Mouse (Mus musculus): ENCODE data around the gene Gstt4. TPM values are rescaled to one million over a fixed set of nuclear protein-coding genes. Genes with fewer than 3 reads are reported as not detected.
A peak's percentile ranks its signal among the peaks of the same experiment; 100 is the strongest.
"Not testable (repeated sequence)": the region's sequence is repeated elsewhere in the genome, so short reads cannot be mapped to it uniquely, and the experiment has no call there.

Gene Gstt4
- polyA plus RNA-seq, 1 experiment from 2014 or later, result not detected

DNA sequence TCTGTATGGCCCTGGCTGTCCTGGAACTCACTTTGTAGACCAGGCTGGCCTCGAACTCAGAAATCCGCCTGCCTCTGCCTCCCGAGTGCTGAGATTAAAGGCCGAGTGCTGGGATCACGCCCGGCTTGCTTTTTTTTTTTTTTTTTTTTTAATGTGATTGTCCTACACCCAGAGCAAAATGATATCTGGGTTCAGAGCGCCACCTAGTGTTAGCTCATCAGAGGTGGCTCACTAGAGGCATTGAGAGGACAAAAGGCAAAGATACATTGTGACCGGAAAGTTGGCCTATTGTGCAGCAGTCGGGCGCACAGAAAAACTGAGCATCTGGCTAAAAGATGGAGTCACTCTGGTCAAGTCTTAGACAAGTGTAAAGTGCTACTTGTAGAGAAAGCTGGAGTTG lies 31.1 kb upstream of the Gstt4 start:
- no peak overlapping the region for H3K4me2 ChIP-seq
- WGBS, result 29% methylated on average over 10 of the region's 10 CpGs
- H3K9ac ChIP-seq, result no peak overlapping the region
- no peaks in the 10 kb centered on the region for H3K27me3 ChIP-seq
- ATAC-seq (ENCODE audit: insufficient number of reproducible peaks, insufficient read depth, low FRiP score, low TSS enrichment, low read depth), result no peak
- H3K4me1 ChIP-seq, result peaks cover 24% of the 10 kb centered on the region
- H3K27ac ChIP-seq, result no peak overlapping the region
- no peak overlapping the region for H3K4me3 ChIP-seq
- peaks cover 18% of the 10 kb centered on the region for H3K36me3 ChIP-seq
- no peaks in the 10 kb centered on the region for H3K9me3 ChIP-seq

DNA sequence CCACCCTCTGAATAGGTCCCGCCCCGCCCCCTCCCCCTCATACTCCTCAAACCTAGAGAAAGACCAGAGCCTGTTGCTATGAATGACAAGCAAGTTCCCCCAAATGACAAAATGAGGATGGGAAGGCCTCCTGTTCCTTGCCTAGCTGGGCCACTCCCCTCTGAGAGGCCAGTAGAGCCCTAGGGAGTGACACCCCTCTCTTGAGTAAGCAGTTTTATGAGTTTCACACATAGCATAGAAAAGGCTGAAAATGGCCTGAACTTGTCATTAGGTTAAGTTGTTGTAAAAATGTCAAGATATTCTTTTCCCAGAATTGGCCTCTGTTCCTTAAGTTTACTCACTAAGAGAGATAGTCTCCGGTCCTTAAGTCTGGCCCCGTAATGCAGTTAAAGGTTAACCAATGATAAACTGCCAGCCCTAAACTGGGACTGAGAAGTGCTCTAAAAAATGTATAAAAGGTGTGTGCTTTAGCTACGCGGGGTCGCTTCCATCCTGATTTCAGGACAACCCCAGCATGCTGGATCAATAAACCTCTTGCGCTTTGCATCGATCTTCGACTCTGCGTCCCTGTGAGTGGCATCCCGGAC lies 30.3 kb upstream of the Gstt4 start:
- 94% methylated on average over 12 of the region's 12 CpGs for WGBS
- no peak for ATAC-seq (ENCODE audit: insufficient number of reproducible peaks, insufficient read depth, low FRiP score, low TSS enrichment, low read depth)
- Histone ChIP-seq H3K4me2 (no peak overlapping the region), H3K9me3 (no peaks in the 10 kb centered on the region), H3K4me3 (no peak overlapping the region), H3K4me1 (peaks cover 16% of the 10 kb centered on the region), H3K9ac (no peak overlapping the region), H3K36me3 (peaks cover 10% of the 10 kb centered on the region), H3K27ac (no peak overlapping the region), H3K27me3 (no peaks in the 10 kb centered on the region)

DNA sequence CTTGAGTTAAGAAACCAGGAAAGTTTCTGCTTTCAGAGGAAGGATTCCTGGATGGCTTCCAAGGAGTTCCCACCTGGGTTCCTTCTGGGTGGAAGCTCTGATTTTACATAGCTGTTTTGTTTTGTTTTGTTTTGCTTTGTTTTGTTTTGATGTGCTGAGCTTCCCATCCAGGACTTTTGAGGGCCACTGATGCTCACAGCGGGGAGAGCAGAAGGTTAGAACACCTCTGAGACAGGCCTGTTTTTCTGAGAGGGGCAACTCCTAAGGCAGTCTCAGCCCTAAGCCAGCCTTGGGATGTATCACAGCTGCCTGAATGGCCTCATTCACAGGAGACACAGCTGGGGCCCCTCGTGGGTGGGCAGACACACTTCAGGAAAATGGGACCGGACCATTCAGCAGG lies 29.3 kb upstream of the Gstt4 start:
- no peak for ATAC-seq (ENCODE audit: insufficient number of reproducible peaks, insufficient read depth, low FRiP score, low TSS enrichment, low read depth)
- no peaks in the 10 kb centered on the region for H3K9me3 ChIP-seq

DNA sequence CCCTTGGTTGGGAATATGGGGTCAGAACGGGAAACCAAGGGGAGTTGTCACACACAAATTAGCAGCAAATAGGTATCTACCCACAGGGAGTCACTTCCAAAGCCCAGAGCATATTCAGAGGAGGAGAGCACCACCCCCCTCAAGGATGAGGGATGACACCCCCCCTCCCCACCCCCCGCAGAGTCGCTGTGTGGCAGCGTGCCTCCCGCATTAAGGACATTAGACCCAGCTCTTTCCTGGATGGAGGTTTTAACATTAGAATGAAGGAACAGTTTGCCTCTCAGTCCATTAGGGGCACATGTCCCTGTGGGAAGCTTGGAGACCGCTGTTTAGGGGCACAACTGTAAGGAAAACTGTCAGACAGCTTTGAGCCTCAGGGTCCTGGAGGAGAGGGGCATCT lies 28.7 kb upstream of the Gstt4 start:
- Histone ChIP-seq H3K4me2 (peak overlapping the region; percentile 22; the same call in 1 of the 2 replicates), H3K4me1 (peaks cover 14% of the 10 kb centered on the region), H3K9me3 (no peaks in the 10 kb centered on the region), H3K4me3 (no peak overlapping the region), H3K27ac (peak overlapping the region; percentile 62), H3K27me3 (no peaks in the 10 kb centered on the region), H3K9ac (no peak overlapping the region), H3K36me3 (no peaks in the 10 kb centered on the region)
- no peak for ATAC-seq (ENCODE audit: insufficient number of reproducible peaks, insufficient read depth, low FRiP score, low TSS enrichment, low read depth)
- 6% methylated on average over 6 of the region's 6 CpGs for WGBS

More for the DNA sequence above, 29.3 kb upstream of the Gstt4 start:
- H3K27me3 ChIP-seq, result no peaks in the 10 kb centered on the region
- H3K4me3 ChIP-seq, result no peak overlapping the region
- H3K4me2 ChIP-seq, result 0 out of 2 replicates have a peak overlapping the region, but pooled peaks have one; percentile 22
- peaks cover under 1% of the 10 kb centered on the region; the same call in 1 of the 2 replicates for H3K36me3 ChIP-seq
- no peak overlapping the region for H3K9ac ChIP-seq
- H3K4me1 ChIP-seq, result peaks cover 14% of the 10 kb centered on the region
- peak overlapping the region; percentile 62 for H3K27ac ChIP-seq
- WGBS, result 37% methylated on average over 3 of the region's 3 CpGs

DNA sequence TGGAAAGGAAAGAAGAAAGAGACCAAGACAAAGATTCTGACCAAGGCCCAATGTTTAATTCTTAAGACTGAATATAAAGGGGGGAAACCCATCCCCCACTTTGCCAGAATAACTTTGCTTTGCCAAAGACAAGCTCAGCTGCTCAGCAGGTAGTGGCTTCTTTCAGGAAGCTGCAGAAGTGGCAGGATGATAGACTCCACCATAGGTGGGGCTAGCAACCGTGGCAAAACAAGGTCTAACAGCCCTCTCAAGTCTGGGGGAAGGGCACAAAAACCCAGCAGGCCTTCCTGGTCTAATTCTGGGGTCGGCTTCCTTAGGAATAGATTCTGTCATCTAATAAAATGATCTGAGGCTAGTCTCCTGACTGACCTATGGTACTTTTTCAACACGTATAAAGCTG lies 26.0 kb upstream of the Gstt4 start:
- Histone ChIP-seq H3K4me1 (peaks cover 14% of the 10 kb centered on the region), H3K4me2 (no peak overlapping the region), H3K27ac (no peak overlapping the region), H3K9ac (no peak overlapping the region), H3K4me3 (no peak overlapping the region), H3K36me3 (no peaks in the 10 kb centered on the region), H3K9me3 (no peaks in the 10 kb centered on the region), H3K27me3 (no peaks in the 10 kb centered on the region)
- ATAC-seq (ENCODE audit: insufficient number of reproducible peaks, insufficient read depth, low FRiP score, low TSS enrichment, low read depth), result no peak
- WGBS, result 26% methylated on average over 3 of the region's 3 CpGs

DNA sequence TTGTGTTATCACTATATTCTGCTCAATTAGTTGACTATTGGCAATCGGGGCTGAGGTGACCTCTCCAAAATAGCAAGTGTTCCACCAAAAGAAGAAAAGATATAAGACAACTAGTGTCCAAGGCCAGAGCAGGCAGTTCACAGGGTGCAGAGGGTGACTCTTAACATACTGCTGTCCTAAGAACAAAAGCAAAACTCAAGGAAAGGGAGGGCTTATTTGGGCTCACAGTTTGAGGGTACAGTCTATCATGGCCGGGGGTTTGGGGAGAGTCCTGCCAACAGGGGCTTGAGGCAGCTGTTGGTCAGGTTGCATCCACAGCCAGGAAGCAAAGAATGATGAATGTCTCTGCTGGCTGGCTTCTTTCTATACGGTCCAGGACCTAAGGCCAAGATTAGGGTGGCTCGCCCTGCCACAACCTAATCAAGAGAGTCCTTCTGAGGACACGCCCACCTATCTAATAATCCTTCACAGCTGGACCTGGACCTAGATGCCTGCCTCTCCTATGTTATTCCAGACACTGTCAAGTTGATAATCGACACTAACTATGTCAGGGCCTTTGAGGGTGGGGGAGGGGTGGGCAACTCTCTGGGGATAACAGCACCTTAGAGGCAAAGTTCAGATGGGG lies 23.1 kb upstream of the Gstt4 start:
- H3K9ac ChIP-seq, result no peak overlapping the region
- no peak overlapping the region for H3K27ac ChIP-seq
- no peaks in the 10 kb centered on the region for H3K4me1 ChIP-seq
- no peak overlapping the region for H3K4me3 ChIP-seq
- H3K27me3 ChIP-seq, result no peaks in the 10 kb centered on the region
- ATAC-seq (ENCODE audit: insufficient number of reproducible peaks, insufficient read depth, low FRiP score, low TSS enrichment, low read depth), result no peak
- no peak overlapping the region for H3K4me2 ChIP-seq
- 73% methylated on average over 6 of the region's 6 CpGs for WGBS
- H3K9me3 ChIP-seq, result no peaks in the 10 kb centered on the region
- no peaks in the 10 kb centered on the region for H3K36me3 ChIP-seq

DNA sequence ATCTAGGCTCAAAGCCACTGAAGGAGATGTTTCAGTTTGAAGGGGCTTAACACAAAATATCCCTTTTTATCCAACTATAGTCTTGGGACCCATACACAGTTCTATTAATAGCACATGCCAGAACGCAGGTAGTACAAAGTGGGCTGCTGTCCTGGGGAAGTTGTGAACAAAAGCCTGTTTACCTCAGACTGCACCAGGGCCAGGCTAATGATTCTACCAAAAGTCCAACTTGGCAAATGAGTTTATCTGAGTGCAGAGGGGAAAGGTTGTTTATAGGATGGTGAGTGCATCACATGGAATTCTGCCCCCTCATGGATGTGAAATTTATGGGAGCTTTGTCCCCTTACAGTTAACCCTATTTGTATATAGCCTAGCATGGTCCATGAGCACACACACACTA lies 22.5 kb upstream of the Gstt4 start:
- Histone ChIP-seq H3K27me3 (no peaks in the 10 kb centered on the region), H3K4me1 (no peaks in the 10 kb centered on the region), H3K9ac (no peak overlapping the region), H3K4me3 (no peak overlapping the region), H3K4me2 (no peak overlapping the region), H3K36me3 (no peaks in the 10 kb centered on the region), H3K27ac (no peak overlapping the region), H3K9me3 (no peaks in the 10 kb centered on the region)
- no peak for ATAC-seq (ENCODE audit: insufficient number of reproducible peaks, insufficient read depth, low FRiP score, low TSS enrichment, low read depth)
- WGBS, result 75% methylated on average over 1 of the region's 1 CpGs

- H3K4me3 ChIP-seq; H3K4me1 ChIP-seq; H3K27ac ChIP-seq; H3K4me2 ChIP-seq; H3K27me3 ChIP-seq; ATAC-seq (ENCODE audit: insufficient number of reproducible peaks, insufficient read depth, low FRiP score, low TSS enrichment, low read depth); H3K9me3 ChIP-seq; H3K36me3 ChIP-seq; H3K9ac ChIP-seq: not testable (repeated sequence)
- WGBS, result 83% methylated on average over 6 of the region's 6 CpGs
Measured at GRCm38 (mm10) chr10:75843898-75844297, 21.6 kb upstream of the Gstt4 start.

GRCm38 (mm10) chr10:75839092-75839491 lies 16.7 kb upstream of the Gstt4 start:
- no peak for ATAC-seq (ENCODE audit: insufficient number of reproducible peaks, insufficient read depth, low FRiP score, low TSS enrichment, low read depth)
- Histone ChIP-seq H3K36me3 (no peaks in the 10 kb centered on the region), H3K9ac (no peak overlapping the region), H3K4me2 (no peak overlapping the region), H3K4me3 (no peak overlapping the region), H3K4me1 (peaks cover 41% of the 10 kb centered on the region), H3K27me3 (peaks cover 6% of the 10 kb centered on the region; the same call in 1 of the 2 replicates), H3K9me3 (no peaks in the 10 kb centered on the region), H3K27ac (no peak overlapping the region)
- 85% methylated on average over 10 of the region's 10 CpGs for WGBS

DNA sequence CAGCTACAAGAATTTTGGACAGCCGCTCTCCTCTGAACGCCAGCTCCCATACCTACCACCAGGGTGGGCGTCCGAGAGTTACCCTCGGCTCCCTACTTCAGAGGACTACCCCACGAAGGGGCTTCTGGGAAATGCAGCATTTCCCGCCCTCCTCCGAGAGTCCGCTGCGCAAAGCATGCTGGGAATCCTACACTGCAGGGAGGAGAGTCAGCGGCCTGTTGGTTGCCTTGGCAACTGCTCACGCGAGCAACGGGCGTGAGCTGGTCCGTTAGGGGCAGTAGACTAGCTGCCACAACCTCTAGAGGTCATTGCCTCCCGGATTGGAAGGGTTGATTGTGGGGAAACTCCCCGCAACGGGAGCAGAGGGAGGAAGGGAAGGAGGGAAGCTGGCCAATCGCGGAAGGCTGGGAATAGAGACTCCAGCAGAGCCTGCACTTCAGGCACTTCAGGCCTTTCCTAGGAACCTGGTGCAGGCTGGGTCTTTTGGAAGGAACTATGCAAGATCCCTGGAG lies 15.0 kb upstream of the Gstt4 start, which contains the start of gene Gstt2:
Gene Gstt2, minus strand, starts transcription at position 177 of the 512 bp plus-strand sequence.
- H3K36me3 ChIP-seq, result no peaks in the 10 kb centered on the region
- peak within 1 kb of the TSS; percentile 63 for H3K4me2 ChIP-seq
- ATAC-seq (ENCODE audit: insufficient number of reproducible peaks, insufficient read depth, low FRiP score, low TSS enrichment, low read depth), result peak; percentile 87
- H3K27me3 ChIP-seq, result peaks cover 19% of the 10 kb centered on the region; the same call in 1 of the 2 replicates
- WGBS, result under 1% methylated on average over 21 of the region's 21 CpGs
- no peaks in the 10 kb centered on the region for H3K9me3 ChIP-seq
- H3K4me1 ChIP-seq, result peaks cover 49% of the 10 kb centered on the region
- peak within 1 kb of the TSS; percentile 72 for H3K9ac ChIP-seq
- peak within 1 kb of the TSS; percentile 90 for H3K27ac ChIP-seq
- peak within 1 kb of the TSS; percentile 50 for H3K4me3 ChIP-seq

DNA sequence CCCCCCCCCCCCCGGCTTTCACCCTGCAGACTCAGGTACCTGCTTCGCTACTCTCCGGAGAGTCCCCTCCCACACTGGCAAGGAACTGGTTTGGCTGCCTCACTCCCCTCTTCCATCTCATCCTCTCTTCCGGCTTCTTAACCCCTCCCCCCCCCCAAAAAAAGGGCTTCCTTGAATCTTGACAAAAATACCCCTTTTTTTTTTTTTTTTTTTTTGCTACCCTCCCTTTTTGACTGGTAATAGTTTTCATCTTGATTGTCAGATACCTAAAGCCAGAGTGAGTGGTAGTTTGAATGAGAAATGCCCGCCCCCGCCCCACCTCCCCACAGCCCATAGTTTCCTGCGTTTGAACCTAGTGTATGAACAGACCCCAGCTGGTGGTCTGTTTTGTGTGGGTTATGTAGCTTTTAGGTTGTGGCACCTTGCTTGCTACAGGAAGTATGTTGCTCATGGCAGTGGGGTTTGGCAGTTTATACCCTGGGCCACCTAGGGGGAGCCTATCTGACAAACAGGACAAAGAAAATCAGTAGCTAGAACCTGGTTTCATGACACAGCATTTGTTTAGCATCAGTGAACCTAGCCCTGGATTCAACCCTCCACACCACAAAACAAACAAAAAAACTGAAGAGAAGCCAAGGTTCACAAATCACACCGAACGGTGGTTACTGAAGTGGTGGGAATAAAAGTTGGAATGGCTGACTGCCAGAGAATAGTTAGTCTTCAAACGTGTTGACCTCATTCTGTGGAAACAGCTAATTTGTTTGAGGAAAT lies 13.6 kb upstream of the Gstt4 start:
- no peaks in the 10 kb centered on the region for H3K9me3 ChIP-seq
- H3K27ac ChIP-seq, result 0 out of 2 replicates have a peak overlapping the region, but pooled peaks have one; percentile 90
- H3K9ac ChIP-seq, result no peak overlapping the region
- H3K4me2 ChIP-seq, result peak overlapping the region; percentile 75
- H3K4me1 ChIP-seq, result peaks cover 49% of the 10 kb centered on the region
- H3K36me3 ChIP-seq, result no peaks in the 10 kb centered on the region
- peak overlapping the region; percentile 44 for H3K4me3 ChIP-seq
- no peak for ATAC-seq (ENCODE audit: insufficient number of reproducible peaks, insufficient read depth, low FRiP score, low TSS enrichment, low read depth)
- 23% methylated on average over 9 of the region's 10 CpGs for WGBS
- peaks cover 19% of the 10 kb centered on the region; the same call in 1 of the 2 replicates for H3K27me3 ChIP-seq

All from embryonic facial prominence, embryonic 13.5 days (tissue).